Mouse (Mus musculus) Patski (cell line): ENCODE data around the gene Lhfp. TPM values are rescaled to one million over a fixed set of nuclear protein-coding genes. Genes with fewer than 3 reads are reported as not detected.
A peak's percentile ranks its signal among the peaks of the same experiment; 100 is the strongest.

Experiments
- ATAC-seq: fragments of 100-300 bp; one replicate; pipeline ENCODE4 v1.8.0; 2021
- CTCF ChIA-PET: fragments of 350-600 bp; sonication (Branson Sonifier 250); formaldehyde crosslinking; loops from one replicate; lab custom pipeline; 2022; ENCODE audit warnings: inconsistent platforms; lab: Charles Lee
- POLR2A ChIA-PET: fragments of 350-600 bp; sonication (Branson Sonifier 250); formaldehyde crosslinking; loops from one replicate; lab custom pipeline; 2022; ENCODE audit warnings: antibody characterized with exemption, inconsistent platforms; lab: Charles Lee
- DNase-seq: peaks from one replicate; pipeline ENCODE4 v3.0.0-alpha.2; 2011; ENCODE audit warnings: low read depth, low spot score
- H3K27me3 ChIP-seq: fragments of 371-371 bp; one replicate; pipeline ENCODE4 v1.5.1; 2021
- CTCF ChIP-seq: fragments of 100-300 bp; IDR thresholded peaks from one replicate; pipeline ENCODE4 v1.5.1; 2021
- in situ Hi-C: fragments of 300-500 bp; cut with MboI; formaldehyde crosslinking; loops from 3 replicates; pipeline ENCODE4 v1.11.1; 2018; ENCODE audit warnings: low pct_unique_long_range_greater_than_20kb, mixed read lengths
- polyA plus RNA-seq: library from polyadenylated mRNA; unstranded; gene quantifications from one replicate; pipeline ENCODE4 v1.2.3, GENCODE M21; 2021

Lhfp gene
- polyA plus RNA-seq, 1 experiment from 2014 or later, result 589 TPM

DNA sequence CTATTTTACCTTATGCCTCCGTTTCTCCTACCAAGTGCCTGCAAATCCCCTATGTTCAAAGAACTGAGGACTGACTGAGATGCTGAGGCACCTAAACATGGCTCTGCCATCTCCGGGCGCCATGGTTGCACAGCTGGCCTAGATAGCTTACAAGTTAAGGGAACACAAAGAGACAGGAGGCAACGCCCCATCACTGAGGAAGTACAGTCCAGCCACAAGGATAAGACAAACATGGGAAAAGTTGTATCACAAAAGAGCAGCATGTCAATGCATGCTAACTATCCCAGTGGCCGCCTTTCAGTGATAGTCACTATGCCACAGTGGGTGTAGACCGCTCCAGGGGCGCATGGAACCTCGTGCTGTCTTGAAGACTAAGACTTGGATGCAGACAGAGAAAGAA lies 33.9 kb upstream of the Lhfp start:
- no peak for DNase-seq
- no peaks in the 10 kb centered on the region for H3K27me3 ChIP-seq
- CTCF ChIA-PET, result interaction anchor here (1.2 to 1.7 kb wide), 2 partner anchors 9 to 12 kb away, joined by 4 to 9 read pairs; partner anchors contain the start of gene Cog6
- TF ChIP-seq CTCF, result no peak
- POLR2A ChIA-PET, result no interaction called here
- no peak for ATAC-seq
- in situ Hi-C loops, result no loop called here

DNA sequence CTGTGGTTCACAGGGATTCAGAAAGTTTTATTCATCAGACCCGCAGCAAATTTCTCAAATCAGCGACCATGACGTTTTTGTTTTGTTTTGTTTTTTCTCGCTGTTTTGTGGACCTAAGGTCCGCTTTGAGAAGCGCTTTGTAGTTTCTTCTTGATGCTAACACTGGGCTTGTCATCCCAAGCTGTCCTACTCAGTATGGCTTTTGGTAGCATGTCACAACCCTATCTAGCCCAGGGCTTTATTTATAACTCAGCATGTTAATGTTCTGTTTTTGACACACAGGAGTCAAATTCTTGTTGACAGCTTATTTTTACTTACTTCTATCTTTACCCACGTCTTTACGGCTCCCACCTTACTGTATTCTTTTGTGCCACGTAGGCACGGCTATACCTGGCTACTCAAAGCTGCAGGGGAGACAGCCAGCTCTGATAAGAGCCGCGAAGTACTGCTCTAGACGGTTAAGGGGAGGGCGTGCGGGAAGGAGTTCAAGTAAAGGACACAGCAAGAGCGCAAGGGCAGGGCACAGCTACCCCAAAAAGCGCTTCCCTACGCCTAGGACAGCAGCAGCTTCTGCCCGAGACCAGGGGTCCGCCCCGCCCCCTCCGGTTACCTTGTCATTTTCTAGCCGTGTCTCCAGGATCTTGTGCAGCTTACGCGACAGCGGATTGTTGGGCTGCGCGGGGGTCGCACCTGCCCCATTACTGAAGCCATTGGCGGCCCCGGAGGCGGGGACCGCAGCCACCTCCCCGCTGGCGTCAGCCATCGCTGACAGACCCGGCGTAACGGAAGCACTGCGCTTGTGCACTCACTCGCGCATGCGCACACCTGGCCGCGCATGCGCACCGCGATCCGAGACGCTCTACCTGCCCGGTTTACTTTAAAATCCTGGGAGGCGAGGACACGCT lies 24.6 kb upstream of the Lhfp start, which contains the start of gene Cog6:
Gene Cog6 (minus strand): TSS at position 802 of the 905 bp plus-strand sequence.
- in situ Hi-C loops, result no loop called here
- ATAC-seq (peak; percentile 87), DNase-seq (peak; percentile 73)
- ChIA-PET POLR2A (interaction anchor here (0.6 to 1.0 kb wide), 4 partner anchors 14 to 229 kb away, joined by 3 to 8 read pairs (median 4); no protein-coding TSS in a partner anchor), CTCF (interaction anchor here (0.8 to 2.2 kb wide), 6 partner anchors 10 to 561 kb away, joined by 3 to 13 read pairs (median 4); no protein-coding TSS in a partner anchor)
- peaks cover 17% of the 10 kb centered on the region for H3K27me3 ChIP-seq
- TF ChIP-seq CTCF, result no peak

DNA sequence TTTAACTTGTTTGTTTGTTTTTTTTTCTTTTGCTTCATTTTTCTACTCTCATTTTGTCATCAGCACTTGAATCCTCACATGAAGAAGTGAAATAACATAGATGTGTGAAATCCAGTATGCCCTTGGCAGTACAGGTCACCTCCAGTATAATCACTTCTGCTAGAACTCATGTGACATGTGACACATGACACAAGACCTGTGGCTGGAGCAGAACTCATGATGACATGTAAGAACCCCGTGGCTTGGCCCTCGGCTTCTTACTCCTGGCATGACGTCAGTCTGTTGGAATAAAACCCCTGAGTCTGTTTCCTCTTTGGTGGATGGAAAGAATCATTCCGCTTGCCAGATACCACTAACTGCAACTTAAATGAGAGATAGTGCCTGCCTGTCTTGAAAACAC lies 14.0 kb upstream of the Lhfp start:
- POLR2A ChIA-PET, result no interaction called here

DNA sequence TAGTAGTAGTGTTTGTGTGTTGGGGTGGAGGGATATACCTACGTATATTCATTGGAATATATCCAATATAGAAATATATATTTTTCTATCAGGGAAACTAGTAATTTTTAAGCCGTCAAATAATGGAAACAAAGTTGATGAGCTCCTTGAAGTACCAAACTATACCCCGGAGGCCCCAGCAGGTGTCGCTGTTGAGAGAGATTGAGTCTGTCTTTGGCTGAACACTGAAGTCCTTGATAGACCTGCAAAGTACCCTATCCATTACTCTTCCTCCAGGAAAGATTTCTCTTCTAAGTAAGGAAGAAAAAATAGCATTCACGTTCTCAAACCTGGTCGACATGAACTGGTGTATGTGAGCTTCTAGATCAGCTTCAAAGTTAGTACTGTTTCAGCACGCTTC lies 12.3 kb upstream of the Lhfp start:
- no peaks in the 10 kb centered on the region for H3K27me3 ChIP-seq
- POLR2A ChIA-PET, result interaction anchor here (1.7 kb wide), 1 partner anchor 14 kb away, joined by 4 read pairs; no protein-coding TSS in a partner anchor
- TF ChIP-seq CTCF, result peak; percentile 94
- ATAC-seq (peak; percentile 75), DNase-seq (no peak)
- CTCF ChIA-PET, result interaction anchor here (0.6 to 4.0 kb wide), 48 partner anchors 10 to 461 kb away, joined by 3 to 45 read pairs (median 3); partner anchors contain the start of gene Lhfp
- in situ Hi-C loops, result no loop called here

More for the DNA sequence above, 14.0 kb upstream of the Lhfp start:
- no peak for TF ChIP-seq CTCF
- no peak for DNase-seq
- in situ Hi-C loops, result no loop called here
- no peak for ATAC-seq
- CTCF ChIA-PET, result no interaction called here
- no peaks in the 10 kb centered on the region for H3K27me3 ChIP-seq

DNA sequence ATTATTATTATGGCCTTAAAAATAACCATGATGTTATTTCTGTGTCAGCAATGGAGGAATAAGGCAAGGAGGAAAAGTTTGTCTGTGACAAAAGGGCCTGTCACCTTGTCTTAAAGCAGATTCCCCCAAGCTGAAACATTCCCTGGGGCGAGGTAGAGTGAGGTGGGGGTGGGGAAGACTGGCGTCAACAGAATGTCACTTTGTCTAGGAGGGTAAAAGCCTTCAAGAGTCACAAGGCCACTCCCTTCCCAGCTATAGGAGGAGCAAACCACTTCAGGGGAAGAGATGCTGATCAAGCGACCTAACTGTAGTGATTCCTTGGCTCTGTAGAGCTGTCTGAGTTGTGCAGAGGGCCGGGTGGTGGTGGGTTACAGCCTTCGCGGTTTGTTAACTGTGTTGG lies 9.7 kb upstream of the Lhfp start:
- no peaks in the 10 kb centered on the region for H3K27me3 ChIP-seq
- ChIA-PET CTCF (interaction anchor here (0.7 to 4.0 kb wide), 8 partner anchors 9 to 419 kb away, joined by 3 to 45 read pairs (median 3); partner anchors contain the start of gene Lhfp), POLR2A (interaction anchor here (1.6 kb wide), 1 partner anchor 10 kb away, joined by 8 read pairs; the partner anchor contains the start of gene Lhfp)
- ATAC-seq (no peak), DNase-seq (no peak)
- in situ Hi-C loops, result loop anchor here (5.0 kb wide), 2 partner anchors 296 to 416 kb away; no protein-coding TSS in a partner anchor
- no peak for TF ChIP-seq CTCF

DNA sequence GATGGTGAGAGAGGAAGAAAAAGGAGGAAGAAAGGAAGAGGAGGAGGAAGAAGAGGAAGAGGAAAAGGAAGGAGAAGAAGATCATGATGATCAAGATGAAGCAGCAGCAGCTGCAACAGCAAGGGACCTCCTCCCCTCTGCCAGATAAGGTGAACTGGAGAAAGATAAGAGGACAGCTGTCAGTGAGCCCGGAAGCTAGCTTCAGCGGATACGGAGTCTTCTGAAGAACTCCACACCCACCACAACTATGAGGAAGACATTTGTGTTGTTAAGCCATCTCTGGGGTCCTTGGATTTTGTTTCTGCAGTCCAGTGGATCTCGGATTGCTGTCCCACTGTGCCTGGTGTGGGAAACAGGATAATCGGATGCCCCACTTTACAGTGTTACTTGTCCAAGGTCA lies 8.9 kb upstream of the Lhfp start:
- ChIA-PET CTCF (interaction anchor here (1.1 to 3.5 kb wide), 15 partner anchors 10 to 425 kb away, joined by 3 to 16 read pairs (median 7); partner anchors contain the start of gene Lhfp), POLR2A (interaction anchor here (1.6 kb wide), 1 partner anchor 9 kb away, joined by 8 read pairs; the partner anchor contains the start of gene Lhfp)
- no peak for TF ChIP-seq CTCF
- ATAC-seq, result no peak
- in situ Hi-C loops, result loop anchor here (5.0 kb wide), 2 partner anchors 295 to 415 kb away; no protein-coding TSS in a partner anchor
- DNase-seq, result no peak
- no peaks in the 10 kb centered on the region for H3K27me3 ChIP-seq

DNA sequence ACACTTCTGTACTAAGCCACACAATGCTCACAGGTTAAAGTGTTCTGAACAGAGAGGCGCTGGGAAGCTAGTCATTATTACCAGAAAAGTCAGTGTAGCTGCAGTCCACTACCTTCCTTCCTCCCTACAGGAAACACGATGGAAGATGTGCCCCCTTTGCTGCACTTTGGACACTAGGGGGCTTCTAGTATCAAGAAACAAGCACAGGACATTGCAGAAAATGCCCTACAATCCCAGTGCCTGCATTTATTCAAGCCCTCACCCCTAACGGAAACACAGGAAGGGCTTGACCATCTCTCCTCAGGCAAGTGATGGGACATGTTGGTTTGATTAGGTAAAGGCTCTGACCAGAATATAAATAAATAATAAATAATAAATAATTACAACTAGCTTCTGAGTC lies 7.9 kb upstream of the Lhfp start:
- POLR2A ChIA-PET, result interaction anchor here (1.1 kb wide), 1 partner anchor 298 kb away, joined by 3 read pairs; no protein-coding TSS in a partner anchor
- ATAC-seq (peak; percentile 49), DNase-seq (no peak)
- in situ Hi-C loops, result loop anchor here (5.0 kb wide), 2 partner anchors 294 to 414 kb away; no protein-coding TSS in a partner anchor
- H3K27me3 ChIP-seq, result no peaks in the 10 kb centered on the region
- CTCF ChIA-PET, result interaction anchor here (0.7 to 3.5 kb wide), 28 partner anchors 9 to 424 kb away, joined by 3 to 16 read pairs (median 3); partner anchors contain the start of gene Lhfp
- no peak for TF ChIP-seq CTCF

DNA sequence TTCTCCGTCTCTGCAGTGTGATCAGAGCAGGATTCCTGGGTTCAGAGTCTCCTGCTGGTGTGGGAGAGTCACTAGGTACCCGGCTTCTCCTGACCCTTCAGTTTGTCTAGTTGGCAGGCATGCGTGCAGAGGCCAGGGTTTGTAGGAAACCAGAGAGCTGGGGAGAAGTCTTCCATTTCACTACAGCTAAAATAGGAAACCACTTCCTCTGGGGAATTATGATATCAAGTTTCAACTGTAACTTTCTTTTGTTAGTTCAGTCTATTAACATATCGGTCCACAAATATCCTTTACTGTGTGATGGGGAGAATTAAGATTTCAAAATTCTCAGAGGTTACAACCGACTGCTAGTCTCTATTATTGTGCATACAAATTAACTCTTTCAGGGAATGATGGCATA lies 5.3 kb upstream of the Lhfp start:
- TF ChIP-seq CTCF, result no peak
- no peak for DNase-seq
- no peak for ATAC-seq
- in situ Hi-C loops, result no loop called here
- POLR2A ChIA-PET, result no interaction called here
- CTCF ChIA-PET, result interaction anchor here (1.3 to 1.7 kb wide), 7 partner anchors 12 to 296 kb away, joined by 3 to 5 read pairs (median 3); partner anchors contain the start of gene Cog6
- H3K27me3 ChIP-seq, result no peaks in the 10 kb centered on the region

DNA sequence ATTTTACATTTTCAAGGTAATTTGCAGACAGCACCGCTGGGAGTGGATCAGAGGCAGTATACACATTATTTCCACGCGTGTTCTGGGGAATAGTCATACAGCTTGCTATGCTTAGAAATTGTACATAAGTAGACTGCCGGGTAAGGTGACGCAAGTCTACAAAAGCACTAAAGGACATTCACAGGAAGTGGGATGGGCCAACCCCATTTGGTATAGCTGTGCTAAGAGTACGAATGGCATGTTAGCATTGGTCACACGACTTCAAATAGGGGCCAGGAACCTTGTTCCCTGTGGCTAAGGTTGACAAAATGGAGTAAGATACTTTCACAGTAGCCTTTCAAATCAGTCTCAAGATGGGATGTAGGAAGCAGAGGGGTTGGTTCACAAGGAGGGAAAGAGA lies 4.4 kb upstream of the Lhfp start:
- in situ Hi-C loops, result no loop called here
- no peaks in the 10 kb centered on the region for H3K27me3 ChIP-seq
- DNase-seq, result no peak
- ATAC-seq, result no peak
- POLR2A ChIA-PET, result no interaction called here
- CTCF ChIA-PET, result interaction anchor here (1.3 to 6.7 kb wide), 3 partner anchors 7 to 274 kb away, joined by 3 to 45 read pairs (median 3); partner anchors contain the start of gene Cog6
- TF ChIP-seq CTCF, result no peak

DNA sequence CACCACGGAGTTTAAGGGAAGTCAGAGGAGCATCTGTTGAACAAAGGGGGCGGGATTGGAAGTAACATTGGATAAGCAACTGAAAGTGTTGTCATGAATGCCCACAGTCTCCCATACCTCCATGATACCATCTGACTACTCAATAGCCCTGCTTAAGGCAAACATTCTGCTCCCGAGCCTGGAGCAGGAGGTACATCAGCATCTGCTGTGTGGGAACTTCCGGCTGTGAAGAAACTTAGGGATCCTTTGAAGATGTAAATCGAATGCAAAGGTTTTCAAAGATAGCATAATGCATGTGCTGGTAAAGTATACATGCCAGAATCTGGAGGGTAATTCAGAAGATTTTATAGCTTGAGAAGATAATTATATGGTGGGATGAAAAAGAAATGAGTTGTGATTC lies 2.4 kb upstream of the Lhfp start:
- POLR2A ChIA-PET, result interaction anchor here (1.1 kb wide), 1 partner anchor 63 kb away, joined by 3 read pairs; no protein-coding TSS in a partner anchor
- no peak for ATAC-seq
- H3K27me3 ChIP-seq, result no peaks in the 10 kb centered on the region
- no peak for DNase-seq
- no peak for TF ChIP-seq CTCF
- CTCF ChIA-PET, result interaction anchor here (1.2 to 6.7 kb wide), 9 partner anchors 9 to 456 kb away, joined by 3 to 45 read pairs (median 5); no protein-coding TSS in a partner anchor
- in situ Hi-C loops, result no loop called here
